In genomic region chr3:98089702-98090101, GRCm38 (mm10) we compare ENCODE assay signal across 13 mouse cellular contexts.
DNase-seq lines count a peak whose midpoint lies in the region; ATAC-seq and TF ChIP-seq lines count a peak whose summit lies in the region.
"Had no signal": no experiment of that assay in that cellular context is flagged by ENCODE, and none has a peak within 500 bp of the region (broad histone marks: within the 10 kb centered on the region; RNA-seq: fewer than 3 reads in every experiment).

No protein-coding gene starts in this region.

- WGBS in limb, embryonic 13.5 days = 78% methylated on average over 5 of the region's 5 CpGs

- TF ChIP-seq CTCF in gastrocnemius, adult 2 months (IDR thresholded peaks at IDR 0.05) = no peak
- TF ChIP-seq CTCF in left cerebral cortex, adult 2 months (IDR thresholded peaks at IDR 0.05) = no peak
- TF ChIP-seq CTCF in brain, embryonic 14.5 days (IDR thresholded peaks at IDR 0.05; ENCODE audit: borderline replicate concordance, extremely low read depth, insufficient read depth, insufficient read length) = no peak

- H3K4me3 ChIP-seq in gastrocnemius, adult 2 months = no peak overlapping the region
- H3K4me3 ChIP-seq in left cerebral cortex, adult 2 months = no peak overlapping the region
- H3K4me3 ChIP-seq in limb, embryonic 13.5 days = no peak overlapping the region
- H3K4me3 ChIP-seq: heart, adult 2 months had no signal

- H3K9me3 ChIP-seq in limb, embryonic 13.5 days = no peaks in the 10 kb centered on the region

- peak overlapping the region; percentile 9 for H3K27ac ChIP-seq in gastrocnemius, adult 2 months
- H3K27ac ChIP-seq in left cerebral cortex, adult 2 months = peak overlapping the region; percentile 28; the same call in 1 of the 2 replicates
- peak overlapping the region; percentile 61; the same call in 1 of the 2 replicates for H3K27ac ChIP-seq in limb, embryonic 13.5 days
- H3K27ac ChIP-seq: heart, adult 2 months had no signal

- no peak for TF ChIP-seq POLR2A in brain, embryonic 14.5 days (IDR thresholded peaks at IDR 0.05; ENCODE audit: borderline replicate concordance, extremely low read depth, insufficient read depth, insufficient read length, poor library complexity, severe bottlenecking)

- ATAC-seq in limb, embryonic 13.5 days (ENCODE audit: low FRiP score, low read depth) = no peak
- ATAC-seq: intestine, embryonic 16.5 days had no signal

- peaks cover 42% of the 10 kb centered on the region for H3K36me3 ChIP-seq in limb, embryonic 13.5 days

- peak; percentile 69 for DNase-seq in gastrocnemius, adult 2 months
- no peak for DNase-seq in gastrocnemius, postnatal 36 days
- no peak for DNase-seq in left cerebral cortex, adult 2 months (ENCODE audit: extremely low spot score in 1 of 2, low spot score in 2 of 2)
- no peak for DNase-seq in left cerebral cortex, postnatal 14 days (ENCODE audit: low spot score in 2 of 2)
- DNase-seq in brain, embryonic 14.5 days (ENCODE audit: low read depth) = peak; percentile 63
- DNase-seq in thymus, postnatal 25 days = no peak
- no peak for DNase-seq in natural killer cell, adult 2 months (ENCODE audit: low spot score in 2 of 2)
- DNase-seq: heart, adult 2 months; lung, postnatal 10 days; right cerebral cortex, adult 18-20 months; thymus, adult 2 months had no signal

- no peak overlapping the region for H3K4me2 ChIP-seq in limb, embryonic 13.5 days (replicated peaks)

- no peaks in the 10 kb centered on the region for H3K27me3 ChIP-seq in limb, embryonic 13.5 days

- peaks cover 81% of the 10 kb centered on the region for H3K4me1 ChIP-seq in limb, embryonic 13.5 days

- intact Hi-C loops in gastrocnemius, adult 2 months (cut with DNase I) = no loop called here
- intact Hi-C loops in gastrocnemius, postnatal 36 days (cut with DNase I) = no loop called here
- intact Hi-C loops in left cerebral cortex, adult 2 months (cut with DNase I) = no loop called here
- intact Hi-C loops in left cerebral cortex, postnatal 14 days (cut with DNase I) = no loop called here

- H3K9ac ChIP-seq in limb, embryonic 13.5 days = no peak overlapping the region

Comparison
In these comparisons a context has a peak if more than half of its experiments do, and no peak if none do; other contexts are left out.
1. DNase-seq: peak in gastrocnemius, adult 2 months (single experiment) and brain, embryonic 14.5 days (single experiment); none in gastrocnemius, postnatal 36 days (0 of 2), left cerebral cortex, adult 2 months (0 of 2), left cerebral cortex, postnatal 14 days (0 of 2), thymus, postnatal 25 days (single experiment) and natural killer cell, adult 2 months (0 of 2).
2. H3K27ac ChIP-seq: peak in every context shown above with its lines; median percentile 61 in limb, embryonic 13.5 days; 28 in left cerebral cortex, adult 2 months; 9 in gastrocnemius, adult 2 months.